Mouse (Mus musculus) lung, embryonic 14.5 days (tissue): ENCODE results near the gene Olfr1395. TPM values are rescaled to one million over a fixed set of nuclear protein-coding genes. Genes with fewer than 3 reads are reported as not detected.

ENCODE experiments used
- ATAC-seq: fragments of 200-750 bp; cut with Nextera tagmentation; 2 replicates; pipeline ENCODE4 v1.8.0; 2017; ENCODE audit warnings: mild to moderate bottlenecking, moderate TSS enrichment, moderate library complexity; ENCODE audit not compliant: insufficient read depth
- DNase-seq: peaks from one replicate; pipeline ENCODE4 v3.0.0-alpha.2; 2015
- H3K27ac ChIP-seq: fragments of 300-500 bp; sonication (generic); 2 replicates; pipeline ENCODE4 v1.5.1; 2014; ENCODE audit warnings: low read depth, mild to moderate bottlenecking, moderate library complexity
- H3K27me3 ChIP-seq: fragments of 300-500 bp; sonication (generic); 2 replicates; pipeline ENCODE4 v1.6.1; 2014; ENCODE audit warnings: low read length, control low read depth; ENCODE audit not compliant: insufficient read depth
- H3K36me3 ChIP-seq: fragments of 300-500 bp; sonication (generic); 2 replicates; pipeline ENCODE4 v1.6.1; 2014; ENCODE audit warnings: control low read depth; ENCODE audit not compliant: insufficient read depth
- H3K4me1 ChIP-seq: fragments of 300-500 bp; sonication (generic); 2 replicates; pipeline ENCODE4 v1.6.1; 2014; ENCODE audit warnings: antibody characterized with exemption, control low read depth; ENCODE audit not compliant: insufficient read depth
- H3K4me2 ChIP-seq: fragments of 300-500 bp; sonication (generic); 2 replicates; pipeline ENCODE4 v1.6.1; 2014; ENCODE audit warnings: mild to moderate bottlenecking
- H3K4me3 ChIP-seq: fragments of 300-500 bp; sonication (generic); 2 replicates; pipeline ENCODE4 v1.5.1; 2014; ENCODE audit warnings: low read depth, low read length
- H3K9ac ChIP-seq: fragments of 300-500 bp; sonication (generic); 2 replicates; pipeline ENCODE4 v1.6.1; 2014
- H3K9me3 ChIP-seq: fragments of 300-500 bp; sonication (generic); 2 replicates; pipeline ENCODE4 v1.6.1; 2016; ENCODE audit warnings: low read depth, low read length, control low read depth
- CTCF ChIP-seq: IDR thresholded peaks from 2 replicates; pipeline ENCODE4 v1.5.1; 2016; ENCODE audit warnings: antibody characterized with exemption, low read depth
- WGBS: fragments of 180-500 bp; shearing (Covaris S2); extraction: QIAGEN DNeasy Blood & Tissue Kit; methylation state at CpG from one replicate; pipeline ENCODE4 v1.1.7; 2014; 5-methylcytosine and 5-hydroxymethylcytosine counted together
- polyA plus RNA-seq: library from polyadenylated mRNA; unstranded; fragments of >200 nt; fragmentation: Nextera tagmentation; extraction: Ambion mirVana; gene quantifications from 2 replicates; pipeline ENCODE4 v1.2.1, GENCODE M21; 2014

Olfr1395 gene
- polyA plus RNA-seq, 1 experiment from 2014 or later, result not detected

DNA sequence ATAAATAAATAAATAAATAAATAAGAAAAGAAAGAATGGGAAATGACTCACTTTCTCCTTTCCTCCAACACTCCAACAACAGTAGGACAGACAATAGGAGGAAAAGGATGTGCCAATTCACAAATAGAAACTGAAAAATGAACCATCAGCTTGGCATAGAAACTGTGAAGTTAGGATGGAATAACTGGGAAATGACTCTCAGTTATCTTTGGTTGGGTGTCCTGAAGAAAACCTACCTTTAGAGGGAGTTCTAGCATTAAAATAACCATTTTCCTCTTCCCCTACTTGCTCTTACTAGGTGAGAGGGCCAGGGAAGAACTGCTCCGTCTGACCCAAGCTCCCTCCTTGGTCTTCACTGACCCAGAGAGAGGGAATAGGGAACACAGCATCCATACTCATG, 36.3 kb upstream of the Olfr1395 start:
- ATAC-seq (no peak), DNase-seq (no peak)
- H3K4me2 ChIP-seq, result no peak overlapping the region
- no peak overlapping the region for H3K9ac ChIP-seq
- no peak overlapping the region for H3K27ac ChIP-seq
- H3K4me1 ChIP-seq, result no peaks in the 10 kb centered on the region
- no peak for TF ChIP-seq CTCF
- H3K9me3 ChIP-seq, result no peaks in the 10 kb centered on the region
- no peak overlapping the region for H3K4me3 ChIP-seq
- WGBS, result 63% methylated on average over 1 of the region's 1 CpGs
- H3K27me3 ChIP-seq, result no peaks in the 10 kb centered on the region
- H3K36me3 ChIP-seq, result no peaks in the 10 kb centered on the region

GRCm38 (mm10) chr11:49107650-49108537, 34.2 kb upstream of the Olfr1395 start:
- 56% methylated on average over 10 of the region's 10 CpGs for WGBS
- Histone ChIP-seq H3K27me3 (no peaks in the 10 kb centered on the region), H3K4me3 (no peak overlapping the region), H3K4me1 (no peaks in the 10 kb centered on the region), H3K27ac (no peak overlapping the region), H3K4me2 (no peak overlapping the region), H3K9ac (no peak overlapping the region), H3K9me3 (no peaks in the 10 kb centered on the region), H3K36me3 (no peaks in the 10 kb centered on the region)
- no peak for DNase-seq
- no peak for TF ChIP-seq CTCF
- no peak for ATAC-seq

DNA sequence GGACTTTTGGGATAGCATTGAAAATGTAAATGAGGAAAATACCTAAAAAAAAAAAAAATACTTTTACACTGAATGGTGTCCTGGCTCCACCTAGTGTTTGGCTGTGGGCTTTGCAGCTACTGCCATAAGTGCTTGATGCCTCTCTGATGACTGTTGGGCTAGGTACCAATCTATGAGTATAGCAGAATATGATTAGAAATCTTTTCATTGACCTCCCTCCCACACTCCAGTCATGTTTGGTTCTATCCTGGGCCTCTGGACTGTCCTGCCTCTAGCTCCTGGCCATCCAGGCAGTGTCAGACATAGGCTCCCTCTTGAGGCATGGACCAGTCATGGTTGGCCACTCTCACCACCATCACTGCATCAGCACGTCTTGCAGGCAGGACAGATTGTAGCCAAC, 33.2 kb upstream of the Olfr1395 start:
- DNase-seq (peak; percentile 75), ATAC-seq (no peak)
- Histone ChIP-seq H3K27me3 (no peaks in the 10 kb centered on the region), H3K9me3 (no peaks in the 10 kb centered on the region), H3K36me3 (no peaks in the 10 kb centered on the region), H3K9ac (no peak overlapping the region), H3K27ac (no peak overlapping the region), H3K4me3 (no peak overlapping the region), H3K4me2 (no peak overlapping the region), H3K4me1 (no peaks in the 10 kb centered on the region)
- WGBS, result 28% methylated on average over 1 of the region's 1 CpGs
- peak; percentile 70 for TF ChIP-seq CTCF

DNA sequence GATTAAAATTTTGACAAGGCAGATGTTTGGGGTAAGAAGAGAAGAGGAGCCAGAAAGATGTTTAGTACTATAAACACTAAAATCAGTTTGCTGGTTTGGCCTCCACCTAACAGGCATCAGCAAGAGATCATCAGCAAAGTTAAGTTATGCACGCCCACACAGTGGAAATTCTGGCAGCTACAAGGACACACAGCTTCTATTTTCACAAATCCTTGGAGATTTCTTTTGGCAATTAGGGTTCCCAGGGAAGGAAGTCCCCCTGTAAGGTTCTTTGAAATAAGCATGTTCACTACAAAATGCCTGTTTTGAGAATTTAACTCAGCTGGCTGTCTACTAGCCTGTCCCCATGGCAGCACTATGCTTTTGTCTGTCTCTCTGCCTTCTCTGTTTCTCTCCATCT, 31.1 kb upstream of the Olfr1395 start:
- no peak for ATAC-seq
- no peak for TF ChIP-seq CTCF
- WGBS, result 65% methylated on average over 1 of the region's 1 CpGs

DNA sequence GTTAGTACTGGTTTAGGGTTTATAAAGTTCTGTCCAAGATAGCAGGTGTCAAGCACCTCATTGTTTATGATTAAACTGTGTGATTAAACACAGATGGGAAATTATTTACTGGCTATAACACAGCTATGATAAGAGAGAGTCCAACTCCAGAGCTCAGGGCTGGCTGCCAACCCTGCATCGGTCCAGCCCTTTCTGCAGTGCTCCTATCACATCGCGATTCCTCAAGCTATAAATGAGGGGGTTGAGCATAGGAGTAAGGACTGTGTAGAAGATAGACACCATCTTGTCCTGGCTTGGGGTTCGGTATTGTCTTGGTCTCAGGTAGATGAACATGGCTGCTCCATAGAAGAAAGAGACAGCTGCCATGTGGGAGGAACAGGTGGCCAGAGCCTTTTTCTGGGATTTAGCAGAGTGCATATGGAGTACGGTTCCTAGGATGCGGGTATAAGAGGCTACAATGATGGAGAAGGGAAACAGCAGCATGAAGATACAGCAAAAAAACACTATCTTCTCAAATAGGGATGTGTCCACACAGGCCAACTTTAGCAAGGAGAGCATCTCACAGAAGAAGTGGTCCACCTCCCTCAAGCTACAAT, 29.4 kb upstream of the Olfr1395 start:
- DNase-seq (peak; percentile 68), ATAC-seq (peak; percentile 77; the same call in 1 of the 2 replicates)
- no peaks in the 10 kb centered on the region for H3K9me3 ChIP-seq
- no peak overlapping the region for H3K27ac ChIP-seq
- no peak for TF ChIP-seq CTCF
- 64% methylated on average over 6 of the region's 6 CpGs for WGBS
- H3K9ac ChIP-seq, result no peak overlapping the region
- H3K4me2 ChIP-seq, result no peak overlapping the region
- no peaks in the 10 kb centered on the region for H3K27me3 ChIP-seq
- H3K4me1 ChIP-seq, result no peaks in the 10 kb centered on the region
- H3K4me3 ChIP-seq, result no peak overlapping the region
- H3K36me3 ChIP-seq, result no peaks in the 10 kb centered on the region

More for the DNA sequence above, 31.1 kb upstream of the Olfr1395 start:
- no peak overlapping the region for H3K9ac ChIP-seq
- H3K9me3 ChIP-seq, result no peaks in the 10 kb centered on the region
- no peaks in the 10 kb centered on the region for H3K27me3 ChIP-seq
- no peak overlapping the region for H3K4me3 ChIP-seq
- no peaks in the 10 kb centered on the region for H3K4me1 ChIP-seq
- no peak overlapping the region for H3K4me2 ChIP-seq
- H3K36me3 ChIP-seq, result no peaks in the 10 kb centered on the region
- DNase-seq, result no peak
- H3K27ac ChIP-seq, result no peak overlapping the region

GRCm38 (mm10) chr11:49114158-49114557, 27.9 kb upstream of the Olfr1395 start:
- TF ChIP-seq CTCF, result no peak
- ATAC-seq, result no peak
- Histone ChIP-seq H3K9me3 (no peaks in the 10 kb centered on the region), H3K4me3 (no peak overlapping the region), H3K9ac (no peak overlapping the region), H3K27me3 (no peaks in the 10 kb centered on the region), H3K4me1 (no peaks in the 10 kb centered on the region), H3K27ac (no peak overlapping the region), H3K36me3 (no peaks in the 10 kb centered on the region), H3K4me2 (no peak overlapping the region)
- no peak for DNase-seq
- 59% methylated on average over 2 of the region's 2 CpGs for WGBS

DNA sequence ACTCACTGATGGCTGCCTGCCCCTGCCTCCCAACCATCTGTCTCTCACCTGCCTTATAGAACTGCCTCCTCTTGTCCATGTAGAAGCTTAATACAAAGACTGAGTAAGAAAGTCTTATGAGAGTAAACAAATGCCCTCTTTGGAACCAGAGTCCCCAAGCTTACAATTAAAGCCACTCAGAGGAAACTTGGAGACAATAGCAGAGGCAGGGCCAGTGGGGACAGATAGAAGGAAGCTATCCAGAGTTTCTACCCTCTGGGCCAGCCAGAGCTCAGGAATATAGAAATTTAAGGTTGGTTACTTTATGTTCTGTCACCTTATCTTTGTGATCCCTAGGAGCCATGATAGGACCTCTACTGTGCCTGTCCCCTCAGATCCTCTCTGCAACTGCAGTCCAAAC, 27.3 kb upstream of the Olfr1395 start, which contains the start of gene Olfr1396:
Gene Olfr1396 (minus strand): TSS at position 101 of the 400 bp plus-strand sequence.
- DNase-seq (no peak), ATAC-seq (no peak)
- no peak within 1 kb of the TSS for H3K4me2 ChIP-seq
- H3K9ac ChIP-seq, result no peak within 1 kb of the TSS
- no peaks in the 10 kb centered on the region for H3K9me3 ChIP-seq
- no peak for TF ChIP-seq CTCF
- no peaks in the 10 kb centered on the region for H3K27me3 ChIP-seq
- no peak within 1 kb of the TSS for H3K4me3 ChIP-seq
- H3K36me3 ChIP-seq, result no peaks in the 10 kb centered on the region
- no peak within 1 kb of the TSS for H3K27ac ChIP-seq
- H3K4me1 ChIP-seq, result no peaks in the 10 kb centered on the region
